Mouse (Mus musculus) lung, postnatal 0 days (tissue): Measurements from ENCODE around the gene Epha5.

ENCODE experiments used
- CTCF ChIP-seq: IDR thresholded peaks from 2 replicates; pipeline ENCODE4 v1.5.1; 2016; ENCODE audit warnings: antibody characterized with exemption, mild to moderate bottlenecking
- EP300 ChIP-seq: IDR thresholded peaks from 2 replicates; pipeline ENCODE4 v1.6.1; 2016; ENCODE audit warnings: antibody characterized with exemption, mild to moderate bottlenecking, control low read depth

GRCm38 (mm10) chr5:84453839-84454238, 36.7 kb upstream of the Epha5 start:
- TF ChIP-seq CTCF (no peak), EP300 (no peak)
